Mouse (Mus musculus) hindbrain, embryonic 15.5 days (tissue): ENCODE results near the gene Inhbb. TPM values are rescaled to one million over a fixed set of nuclear protein-coding genes. Genes with fewer than 3 reads are reported as not detected.
A peak's percentile ranks its signal among the peaks of the same experiment; 100 is the strongest.

Experiments
- ATAC-seq: fragments of 200-750 bp; cut with Nextera tagmentation; 2 replicates; pipeline ENCODE4 v1.8.0; 2017; ENCODE audit warnings: low read depth, moderate number of reproducible peaks, moderate TSS enrichment; ENCODE audit not compliant: low FRiP score
- H3K27ac ChIP-seq: fragments of 300-500 bp; sonication (generic); replicated peaks from 2 replicates; pipeline ENCODE4 v1.5.1; 2015; ENCODE audit warnings: mild to moderate bottlenecking, inconsistent platforms
- H3K27me3 ChIP-seq: fragments of 300-500 bp; sonication (generic); 2 replicates; pipeline ENCODE4 v1.6.1; 2015; ENCODE audit warnings: control low read depth, inconsistent platforms
- H3K36me3 ChIP-seq: fragments of 300-500 bp; sonication (generic); 2 replicates; pipeline ENCODE4 v1.6.1; 2015; ENCODE audit warnings: control low read depth, inconsistent platforms
- H3K4me1 ChIP-seq: fragments of 300-500 bp; sonication (generic); replicated peaks from 2 replicates; pipeline ENCODE4 v1.6.1; 2015; ENCODE audit warnings: control low read depth, inconsistent platforms
- H3K4me2 ChIP-seq: fragments of 300-500 bp; sonication (generic); 2 replicates; pipeline ENCODE4 v1.6.1; 2015; ENCODE audit warnings: moderate library complexity, mild to moderate bottlenecking, inconsistent platforms
- H3K4me3 ChIP-seq: fragments of 300-500 bp; sonication (generic); 2 replicates; pipeline ENCODE4 v1.5.1; 2015; ENCODE audit warnings: mild to moderate bottlenecking, inconsistent platforms
- H3K9ac ChIP-seq: fragments of 300-500 bp; sonication (generic); 2 replicates; pipeline ENCODE4 v1.6.1; 2015; ENCODE audit warnings: inconsistent platforms
- H3K9me3 ChIP-seq: fragments of 300-500 bp; sonication (generic); 2 replicates; pipeline ENCODE4 v1.6.1; 2016; ENCODE audit warnings: control low read depth, inconsistent platforms
- WGBS: fragments of 180-500 bp; shearing (Covaris S2); methylation state at CpG from one replicate; pipeline ENCODE4 v1.1.7; 2015; 5-methylcytosine and 5-hydroxymethylcytosine counted together
- polyA plus RNA-seq: library from polyadenylated mRNA; unstranded; fragments of >200 nt; fragmentation: Nextera tagmentation; extraction: Ambion mirVana; gene quantifications from 2 replicates; pipeline ENCODE4 v1.2.1, GENCODE M21; 2015

Gene Inhbb
- polyA plus RNA-seq, 1 experiment from 2014 or later: 3.0 TPM

GRCm38 (mm10) chr1:119443591-119444350, 21.7 kb upstream of the Inhbb start:
- Histone ChIP-seq H3K9ac (no peak overlapping the region), H3K27ac (no peak overlapping the region), H3K4me1 (no peaks in the 10 kb centered on the region), H3K27me3 (no peaks in the 10 kb centered on the region), H3K4me2 (no peak overlapping the region), H3K9me3 (no peaks in the 10 kb centered on the region), H3K4me3 (no peak overlapping the region), H3K36me3 (no peaks in the 10 kb centered on the region)
- WGBS: 88% methylated on average over 21 of the region's 21 CpGs
- no peak for ATAC-seq

- WGBS: 95% methylated on average over 9 of the region's 9 CpGs
- H3K4me2 ChIP-seq: no peak overlapping the region
- H3K9ac ChIP-seq: no peak overlapping the region
- no peaks in the 10 kb centered on the region for H3K9me3 ChIP-seq
- no peak overlapping the region for H3K4me3 ChIP-seq
- H3K36me3 ChIP-seq: no peaks in the 10 kb centered on the region
- no peaks in the 10 kb centered on the region for H3K4me1 ChIP-seq
- no peaks in the 10 kb centered on the region for H3K27me3 ChIP-seq
- no peak overlapping the region for H3K27ac ChIP-seq
- ATAC-seq: no peak
Measured at GRCm38 (mm10) chr1:119442901-119443300, 20.9 kb upstream of the Inhbb start.

- Histone ChIP-seq H3K27me3 (no peaks in the 10 kb centered on the region), H3K9ac (no peak overlapping the region), H3K4me2 (no peak overlapping the region), H3K4me1 (no peaks in the 10 kb centered on the region), H3K36me3 (no peaks in the 10 kb centered on the region), H3K4me3 (no peak overlapping the region), H3K27ac (no peak overlapping the region), H3K9me3 (no peaks in the 10 kb centered on the region)
- WGBS: 93% methylated on average over 9 of the region's 9 CpGs
- ATAC-seq: no peak
Measured at GRCm38 (mm10) chr1:119438105-119438637, 16.1 kb upstream of the Inhbb start.

- 55% methylated on average over 6 of the region's 6 CpGs for WGBS
- H3K27ac ChIP-seq: no peak overlapping the region
- no peaks in the 10 kb centered on the region for H3K4me1 ChIP-seq
Measured at GRCm38 (mm10) chr1:119437401-119437800, 15.4 kb upstream of the Inhbb start.

GRCm38 (mm10) chr1:119424141-119424860, 2.3 kb upstream of the Inhbb start:
- 36% methylated on average over 6 of the region's 6 CpGs for WGBS
- no peak for ATAC-seq
- H3K36me3 ChIP-seq: no peaks in the 10 kb centered on the region

More at GRCm38 (mm10) chr1:119437401-119437800, 15.4 kb upstream of the Inhbb start:
- Histone ChIP-seq H3K9ac (no peak overlapping the region), H3K27me3 (no peaks in the 10 kb centered on the region), H3K9me3 (no peaks in the 10 kb centered on the region), H3K36me3 (no peaks in the 10 kb centered on the region), H3K4me3 (no peak overlapping the region), H3K4me2 (no peak overlapping the region)
- ATAC-seq: no peak

GRCm38 (mm10) chr1:119423510-119423909, 1.5 kb upstream of the Inhbb start:
- Histone ChIP-seq H3K27ac (no peak overlapping the region), H3K4me2 (peak overlapping the region; percentile 85; the same call in 1 of the 2 replicates), H3K4me3 (no peak overlapping the region), H3K9ac (no peak overlapping the region), H3K4me1 (peaks cover 45% of the 10 kb centered on the region), H3K9me3 (no peaks in the 10 kb centered on the region), H3K27me3 (peaks cover 39% of the 10 kb centered on the region), H3K36me3 (no peaks in the 10 kb centered on the region)
- 7% methylated on average over 14 of the region's 14 CpGs for WGBS
- ATAC-seq: peak; percentile 23; the same call in 1 of the 2 replicates

More at GRCm38 (mm10) chr1:119424141-119424860, 2.3 kb upstream of the Inhbb start:
- Histone ChIP-seq H3K9me3 (no peaks in the 10 kb centered on the region), H3K4me3 (no peak overlapping the region), H3K4me1 (peaks cover 38% of the 10 kb centered on the region), H3K27me3 (peaks cover 31% of the 10 kb centered on the region), H3K9ac (no peak overlapping the region), H3K27ac (no peak overlapping the region), H3K4me2 (no peak overlapping the region)

GRCm38 (mm10) chr1:119422460-119423015, 490 bp upstream of the Inhbb start:
- whole genome bisulfite sequencing: under 1% methylated on average over 32 of the region's 32 CpGs
- Histone ChIP-seq H3K9me3 (no peaks in the 10 kb centered on the region), H3K4me2 (peak overlapping the region; percentile 85), H3K36me3 (no peaks in the 10 kb centered on the region), H3K27ac (peak overlapping the region; percentile 70; the same call in 1 of the 2 replicates), H3K4me1 (peaks cover 55% of the 10 kb centered on the region), H3K27me3 (peaks cover 49% of the 10 kb centered on the region), H3K9ac (peak overlapping the region; percentile 51), H3K4me3 (peak overlapping the region; percentile 51)
- no peak; the same call in 1 of the 2 replicates for ATAC-seq

- Histone ChIP-seq H3K36me3 (no peaks in the 10 kb centered on the region), H3K4me1 (peaks cover 66% of the 10 kb centered on the region), H3K9ac (peak overlapping the region; percentile 51), H3K9me3 (no peaks in the 10 kb centered on the region), H3K4me3 (peak overlapping the region; percentile 51), H3K4me2 (peak overlapping the region; percentile 85), H3K27ac (peak overlapping the region; percentile 70), H3K27me3 (peaks cover 62% of the 10 kb centered on the region)
- ATAC-seq: peak; percentile 35; the same call in 1 of the 2 replicates
- 1% methylated on average over 23 of the region's 78 CpGs for WGBS
Measured at GRCm38 (mm10) chr1:119420984-119421575, 968 bp downstream of the Inhbb start.

- Histone ChIP-seq H3K4me2 (peak overlapping the region; percentile 85), H3K27me3 (peaks cover 65% of the 10 kb centered on the region), H3K9ac (peak overlapping the region; percentile 51), H3K9me3 (no peaks in the 10 kb centered on the region), H3K4me3 (peak overlapping the region; percentile 51), H3K4me1 (peaks cover 66% of the 10 kb centered on the region), H3K36me3 (no peaks in the 10 kb centered on the region), H3K27ac (peak overlapping the region; percentile 70)
- 2% methylated on average over 66 of the region's 76 CpGs for WGBS
- ATAC-seq: no peak
Measured at GRCm38 (mm10) chr1:119420189-119420983, 1.7 kb downstream of the Inhbb start.

GRCm38 (mm10) chr1:119419151-119420105, 2.6 kb downstream of the Inhbb start:
- ATAC-seq: peak; percentile 20; the same call in 1 of the 2 replicates

More at GRCm38 (mm10) chr1:119419151-119420105, 2.6 kb downstream of the Inhbb start:
- Histone ChIP-seq H3K27me3 (peaks cover 64% of the 10 kb centered on the region), H3K9me3 (no peaks in the 10 kb centered on the region), H3K4me3 (peak overlapping the region; percentile 51), H3K9ac (peak overlapping the region; percentile 51), H3K4me1 (peaks cover 66% of the 10 kb centered on the region), H3K27ac (peak overlapping the region; percentile 70), H3K36me3 (no peaks in the 10 kb centered on the region), H3K4me2 (peak overlapping the region; percentile 85)
- WGBS: 2% methylated on average over 28 of the region's 29 CpGs
